Mouse (Mus musculus): Measurements from ENCODE around the gene Rab27a. TPM values are rescaled to one million over a fixed set of nuclear protein-coding genes. Genes with fewer than 3 reads are reported as not detected.
"Not testable (repeated sequence)": the region's sequence is repeated elsewhere in the genome, so short reads cannot be mapped to it uniquely, and the experiment has no call there.

Rab27a gene
- polyA plus RNA-seq, 1 experiment from 2014 or later: 1.2 TPM

DNA sequence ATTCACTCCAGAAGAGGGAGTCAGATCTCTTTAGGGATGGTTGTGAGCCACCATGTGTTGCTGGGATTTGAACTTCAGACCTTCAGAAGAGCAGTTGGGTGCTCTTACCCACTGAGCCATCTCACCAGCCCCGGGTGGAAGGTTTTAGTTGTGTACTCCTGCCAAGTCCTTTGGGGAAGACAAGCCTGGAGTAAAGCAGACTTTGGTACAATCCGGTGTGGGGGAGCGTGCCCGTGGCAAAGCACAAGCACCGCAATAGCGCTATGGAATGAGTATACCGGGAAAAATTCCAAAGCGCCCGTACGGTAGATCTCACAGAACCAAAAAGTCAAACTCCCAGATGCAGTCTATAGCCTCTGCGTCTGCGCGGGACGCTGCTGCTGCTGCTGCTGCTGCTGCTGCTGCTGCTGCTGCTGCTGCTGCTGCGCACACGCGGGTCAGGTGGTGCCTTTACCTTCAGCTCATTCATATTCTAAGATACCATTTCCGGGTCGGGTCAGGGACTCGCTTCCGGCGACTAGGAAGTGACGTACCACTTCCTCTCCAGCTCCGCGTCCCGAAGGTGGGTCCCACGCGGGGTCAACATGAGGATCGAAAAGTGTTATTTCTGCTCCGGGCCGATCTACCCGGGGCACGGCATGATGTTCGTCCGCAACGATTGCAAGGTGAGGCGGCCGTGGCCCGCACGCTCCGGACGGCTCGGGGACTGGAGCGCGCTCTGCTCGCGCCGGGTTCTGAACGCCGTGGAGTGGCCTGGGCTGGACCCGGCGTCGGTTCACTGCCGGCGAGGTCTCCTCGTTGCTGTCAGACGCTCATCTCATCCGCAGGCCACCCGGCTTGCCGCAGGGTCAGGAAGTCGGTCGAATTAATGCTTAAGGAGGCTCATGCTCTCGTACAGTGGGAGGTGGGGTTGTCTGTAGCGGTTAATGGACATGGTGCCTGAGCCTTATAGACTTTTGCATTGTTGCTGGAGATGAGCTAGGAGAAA, 68.6 kb downstream of the Rab27a start, which contains the start of gene Rsl24d1:
TSS of gene Rsl24d1 (plus strand) at position 508 of the 988 bp plus-strand sequence.
- WGBS: 1% methylated on average over 64 of the region's 64 CpGs
- peak within 1 kb of the TSS; percentile 69 for H3K4me2 ChIP-seq (replicated peaks; ENCODE audit: low read depth, low read length)
- peak within 1 kb of the TSS; percentile 83 for H3K4me3 ChIP-seq (ENCODE audit: low read length)
- H3K27ac ChIP-seq (ENCODE audit: low read depth, low read length): peak within 1 kb of the TSS; percentile 27; the same call in 1 of the 2 replicates
- H3K4me1 ChIP-seq (ENCODE audit: control insufficient read depth, insufficient read depth, low read length): peaks cover 6% of the 10 kb centered on the region; the same call in 1 of the 2 replicates
- no peaks in the 10 kb centered on the region for H3K9me3 ChIP-seq (ENCODE audit: control insufficient read depth, low read length)
- H3K36me3 ChIP-seq (ENCODE audit: control insufficient read depth, insufficient read depth, low read length): peaks cover 25% of the 10 kb centered on the region
- H3K27me3 ChIP-seq (ENCODE audit: control insufficient read depth, insufficient read depth, low read length): no peaks in the 10 kb centered on the region
- peak; percentile 97 for ATAC-seq (ENCODE audit: low FRiP score, low TSS enrichment)
- H3K9ac ChIP-seq (ENCODE audit: low read depth, low read length): peak within 1 kb of the TSS; percentile 75

DNA sequence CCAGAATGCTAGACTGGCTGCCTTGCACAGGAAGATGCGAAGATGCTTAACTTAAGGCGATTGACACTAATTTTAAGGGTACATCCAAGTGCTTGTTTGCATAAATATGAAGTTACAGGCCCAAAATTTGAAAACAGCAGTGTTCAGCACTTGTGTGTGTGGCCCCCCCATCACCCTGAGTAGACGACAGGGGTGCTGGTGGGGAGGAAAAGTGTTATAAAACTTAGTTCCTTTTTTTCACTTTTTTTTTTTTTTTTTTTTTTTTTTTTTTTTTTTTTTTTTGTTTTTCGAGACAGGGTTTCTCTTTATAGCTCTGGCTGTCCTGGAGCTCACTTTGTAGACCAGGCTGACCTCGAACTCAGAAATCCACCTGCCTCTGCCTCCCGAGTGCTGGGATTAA, 72.0 kb downstream of the Rab27a start:
- H3K4me1 ChIP-seq (ENCODE audit: control insufficient read depth, insufficient read depth, low read length); ATAC-seq (ENCODE audit: low FRiP score, low TSS enrichment); H3K27ac ChIP-seq (ENCODE audit: low read depth, low read length); H3K27me3 ChIP-seq (ENCODE audit: control insufficient read depth, insufficient read depth, low read length); H3K4me3 ChIP-seq (ENCODE audit: low read length); H3K9me3 ChIP-seq (ENCODE audit: control insufficient read depth, low read length); H3K9ac ChIP-seq (ENCODE audit: low read depth, low read length); H3K4me2 ChIP-seq (replicated peaks; ENCODE audit: low read depth, low read length): not testable (repeated sequence)
- WGBS: 84% methylated on average over 6 of the region's 6 CpGs
- H3K36me3 ChIP-seq (ENCODE audit: control insufficient read depth, insufficient read depth, low read length): peaks cover 50% of the 10 kb centered on the region

DNA sequence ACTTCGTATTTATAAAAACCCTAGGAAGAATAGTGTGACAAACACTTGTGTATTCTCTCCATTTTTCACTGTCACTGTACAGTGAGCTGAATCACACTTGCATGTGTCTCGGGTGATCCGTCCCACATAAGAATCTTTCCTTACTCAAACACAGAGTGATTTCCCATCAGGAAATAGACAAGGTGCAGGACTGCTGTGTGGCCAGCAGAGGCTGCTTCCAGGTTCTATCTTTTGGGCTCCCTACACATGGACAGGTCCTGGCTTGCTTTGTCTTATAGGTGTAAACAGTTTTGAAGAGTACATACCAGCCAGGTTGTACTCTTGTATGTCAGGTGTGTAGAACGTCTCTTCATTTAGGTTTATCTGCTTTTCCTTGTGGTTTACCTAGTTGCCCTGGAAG, 73.4 kb downstream of the Rab27a start:
- Histone ChIP-seq H3K9ac (ENCODE audit: low read depth, low read length) (no peak overlapping the region), H3K4me2 (replicated peaks; ENCODE audit: low read depth, low read length) (no peak overlapping the region), H3K27ac (ENCODE audit: low read depth, low read length) (no peak overlapping the region), H3K36me3 (ENCODE audit: control insufficient read depth, insufficient read depth, low read length) (peaks cover 55% of the 10 kb centered on the region), H3K27me3 (ENCODE audit: control insufficient read depth, insufficient read depth, low read length) (no peaks in the 10 kb centered on the region), H3K4me3 (ENCODE audit: low read length) (no peak overlapping the region), H3K4me1 (ENCODE audit: control insufficient read depth, insufficient read depth, low read length) (peaks cover 6% of the 10 kb centered on the region; the same call in 1 of the 2 replicates), H3K9me3 (ENCODE audit: control insufficient read depth, low read length) (no peaks in the 10 kb centered on the region)
- WGBS: 91% methylated on average over 4 of the region's 4 CpGs
- ATAC-seq (ENCODE audit: low FRiP score, low TSS enrichment): no peak

DNA sequence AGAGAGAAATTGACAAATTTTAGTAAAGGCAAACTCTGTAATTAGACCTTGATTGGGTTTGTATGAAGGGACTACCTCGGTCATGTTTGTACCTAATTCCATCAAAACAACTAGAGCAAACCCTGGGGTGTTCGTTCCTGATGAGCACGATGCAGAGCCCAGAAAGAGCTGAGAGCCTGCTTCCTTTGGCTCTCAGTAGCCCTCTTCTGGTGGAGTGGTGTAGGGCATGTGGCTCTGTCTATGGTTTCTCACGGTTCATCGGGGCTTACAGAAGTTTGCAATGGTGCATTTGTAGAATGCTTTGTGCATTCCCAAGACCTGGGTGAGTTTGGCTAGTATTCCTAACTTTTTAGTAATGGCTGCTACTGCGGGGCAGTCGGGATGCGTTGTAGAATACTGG, 77.1 kb downstream of the Rab27a start:
- no peak overlapping the region for H3K27ac ChIP-seq (ENCODE audit: low read depth, low read length)
- H3K4me3 ChIP-seq (ENCODE audit: low read length): no peak overlapping the region
- H3K4me2 ChIP-seq (replicated peaks; ENCODE audit: low read depth, low read length): no peak overlapping the region
- 77% methylated on average over 8 of the region's 8 CpGs for WGBS
- peaks cover 77% of the 10 kb centered on the region for H3K36me3 ChIP-seq (ENCODE audit: control insufficient read depth, insufficient read depth, low read length)
- no peaks in the 10 kb centered on the region for H3K9me3 ChIP-seq (ENCODE audit: control insufficient read depth, low read length)
- no peak for ATAC-seq (ENCODE audit: low FRiP score, low TSS enrichment)
- no peaks in the 10 kb centered on the region for H3K27me3 ChIP-seq (ENCODE audit: control insufficient read depth, insufficient read depth, low read length)
- H3K9ac ChIP-seq (ENCODE audit: low read depth, low read length): no peak overlapping the region
- no peaks in the 10 kb centered on the region for H3K4me1 ChIP-seq (ENCODE audit: control insufficient read depth, insufficient read depth, low read length)

DNA sequence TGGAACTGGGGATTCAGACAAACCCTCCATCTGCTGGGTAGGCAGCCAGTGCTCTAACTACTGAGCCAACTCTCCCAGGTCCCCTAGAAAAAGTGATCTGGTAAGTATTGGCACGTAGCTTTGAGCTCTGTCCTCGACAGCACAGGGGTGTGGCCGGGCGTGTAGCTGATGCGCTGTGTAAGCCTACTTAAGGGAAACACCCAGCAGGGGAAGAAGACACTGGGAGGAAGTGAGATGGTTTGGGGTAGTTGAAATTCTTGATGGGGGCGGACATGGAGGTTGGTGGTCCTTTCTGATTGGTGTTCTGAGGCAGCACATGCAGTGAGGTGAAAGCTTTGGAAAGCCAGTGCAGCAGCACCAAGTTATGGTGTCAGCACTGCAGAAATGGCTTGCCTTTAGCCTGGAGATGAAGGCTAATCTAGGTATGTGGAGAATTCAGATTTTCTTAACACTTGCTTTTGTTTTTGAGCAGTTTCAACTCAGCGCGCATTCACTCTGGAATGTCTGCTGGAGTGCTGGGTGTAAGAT, 80.5 kb downstream of the Rab27a start:
- ATAC-seq (ENCODE audit: low FRiP score, low TSS enrichment): no peak
- no peak overlapping the region for H3K9ac ChIP-seq (ENCODE audit: low read depth, low read length)
- H3K4me1 ChIP-seq (ENCODE audit: control insufficient read depth, insufficient read depth, low read length): no peaks in the 10 kb centered on the region
- H3K27ac ChIP-seq (ENCODE audit: low read depth, low read length): no peak overlapping the region
- H3K4me2 ChIP-seq (replicated peaks; ENCODE audit: low read depth, low read length): no peak overlapping the region
- peaks cover 82% of the 10 kb centered on the region for H3K36me3 ChIP-seq (ENCODE audit: control insufficient read depth, insufficient read depth, low read length)
- no peak overlapping the region for H3K4me3 ChIP-seq (ENCODE audit: low read length)
- H3K27me3 ChIP-seq (ENCODE audit: control insufficient read depth, insufficient read depth, low read length): no peaks in the 10 kb centered on the region
- no peaks in the 10 kb centered on the region for H3K9me3 ChIP-seq (ENCODE audit: control insufficient read depth, low read length)
- 92% methylated on average over 8 of the region's 8 CpGs for WGBS

DNA sequence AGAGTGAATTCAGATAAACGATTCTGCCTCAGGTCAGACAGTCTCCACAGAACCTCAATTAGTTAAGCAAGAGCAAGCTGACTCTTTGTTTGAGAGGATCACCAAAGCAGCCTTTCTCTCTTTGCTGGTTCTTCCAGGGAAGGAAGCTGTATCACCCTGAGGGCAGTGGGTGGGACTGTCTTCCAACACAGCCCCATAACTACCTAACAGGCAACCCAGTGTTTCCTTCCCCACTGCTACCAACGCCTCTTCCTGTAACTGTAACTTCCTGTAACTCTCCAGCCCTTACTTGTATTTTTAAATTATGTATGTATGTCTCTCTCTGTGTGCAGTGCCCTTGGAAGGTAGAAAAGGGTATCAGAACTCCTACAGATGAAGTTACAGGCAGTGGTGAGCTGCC, 82.8 kb downstream of the Rab27a start:
- ATAC-seq (ENCODE audit: low FRiP score, low TSS enrichment): no peak
- Histone ChIP-seq H3K9me3 (ENCODE audit: control insufficient read depth, low read length) (no peaks in the 10 kb centered on the region), H3K4me3 (ENCODE audit: low read length) (no peak overlapping the region), H3K36me3 (ENCODE audit: control insufficient read depth, insufficient read depth, low read length) (peaks cover 61% of the 10 kb centered on the region), H3K4me1 (ENCODE audit: control insufficient read depth, insufficient read depth, low read length) (no peaks in the 10 kb centered on the region), H3K9ac (ENCODE audit: low read depth, low read length) (no peak overlapping the region), H3K27ac (ENCODE audit: low read depth, low read length) (no peak overlapping the region), H3K4me2 (replicated peaks; ENCODE audit: low read depth, low read length) (no peak overlapping the region), H3K27me3 (ENCODE audit: control insufficient read depth, insufficient read depth, low read length) (no peaks in the 10 kb centered on the region)
- WGBS: 87% methylated on average over 2 of the region's 2 CpGs

DNA sequence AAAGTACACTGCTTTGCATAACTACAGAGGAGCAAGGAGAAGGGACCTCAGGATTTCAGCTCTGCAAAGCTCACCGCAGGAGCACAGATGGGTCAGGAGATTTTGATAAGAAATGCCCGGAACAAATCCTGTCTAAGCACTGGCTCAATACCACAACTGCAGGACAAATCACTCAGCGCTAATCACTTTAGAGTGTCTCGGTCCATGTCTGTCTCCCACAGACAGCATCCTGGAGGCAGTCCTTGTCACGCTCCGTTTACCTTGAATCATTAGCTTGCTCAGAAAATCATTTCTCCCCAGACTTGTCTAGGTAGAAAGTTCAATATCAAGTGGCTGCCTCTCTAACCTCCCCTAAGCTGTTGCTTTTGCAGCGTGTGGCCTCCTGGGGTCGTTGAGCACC, 85.2 kb downstream of the Rab27a start:
- Histone ChIP-seq H3K4me2 (replicated peaks; ENCODE audit: low read depth, low read length) (no peak overlapping the region), H3K4me3 (ENCODE audit: low read length) (no peak overlapping the region), H3K36me3 (ENCODE audit: control insufficient read depth, insufficient read depth, low read length) (peaks cover 45% of the 10 kb centered on the region), H3K27me3 (ENCODE audit: control insufficient read depth, insufficient read depth, low read length) (no peaks in the 10 kb centered on the region), H3K27ac (ENCODE audit: low read depth, low read length) (no peak overlapping the region), H3K9me3 (ENCODE audit: control insufficient read depth, low read length) (no peaks in the 10 kb centered on the region), H3K9ac (ENCODE audit: low read depth, low read length) (no peak overlapping the region), H3K4me1 (ENCODE audit: control insufficient read depth, insufficient read depth, low read length) (no peaks in the 10 kb centered on the region)
- ATAC-seq (ENCODE audit: low FRiP score, low TSS enrichment): peak; percentile 68
- WGBS: 65% methylated on average over 8 of the region's 8 CpGs

DNA sequence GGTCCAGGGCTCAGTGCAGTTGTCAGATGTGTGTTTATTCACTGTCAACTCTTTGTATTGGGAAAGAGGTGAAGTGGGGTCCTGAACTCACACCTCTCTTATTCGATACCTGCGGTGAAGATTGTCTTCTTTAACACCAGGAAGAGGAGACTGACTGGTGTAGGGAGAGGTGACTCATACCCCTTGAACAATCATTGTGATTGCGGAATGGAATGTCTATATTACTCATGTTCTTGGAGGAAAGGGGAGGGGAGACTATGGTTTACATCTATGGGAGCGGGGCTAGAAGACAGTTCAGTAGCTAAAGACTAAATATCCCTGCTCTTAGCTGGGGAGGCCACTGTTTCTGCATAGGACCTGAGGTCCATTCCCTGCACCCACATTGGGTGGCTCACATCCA, 85.9 kb downstream of the Rab27a start:
- Histone ChIP-seq H3K36me3 (ENCODE audit: control insufficient read depth, insufficient read depth, low read length) (peaks cover 39% of the 10 kb centered on the region), H3K4me3 (ENCODE audit: low read length) (no peak overlapping the region), H3K9ac (ENCODE audit: low read depth, low read length) (no peak overlapping the region), H3K27me3 (ENCODE audit: control insufficient read depth, insufficient read depth, low read length) (no peaks in the 10 kb centered on the region), H3K4me1 (ENCODE audit: control insufficient read depth, insufficient read depth, low read length) (no peaks in the 10 kb centered on the region), H3K9me3 (ENCODE audit: control insufficient read depth, low read length) (no peaks in the 10 kb centered on the region), H3K4me2 (replicated peaks; ENCODE audit: low read depth, low read length) (no peak overlapping the region), H3K27ac (ENCODE audit: low read depth, low read length) (no peak overlapping the region)
- no peak for ATAC-seq (ENCODE audit: low FRiP score, low TSS enrichment)
- WGBS: 88% methylated on average over 4 of the region's 4 CpGs

DNA sequence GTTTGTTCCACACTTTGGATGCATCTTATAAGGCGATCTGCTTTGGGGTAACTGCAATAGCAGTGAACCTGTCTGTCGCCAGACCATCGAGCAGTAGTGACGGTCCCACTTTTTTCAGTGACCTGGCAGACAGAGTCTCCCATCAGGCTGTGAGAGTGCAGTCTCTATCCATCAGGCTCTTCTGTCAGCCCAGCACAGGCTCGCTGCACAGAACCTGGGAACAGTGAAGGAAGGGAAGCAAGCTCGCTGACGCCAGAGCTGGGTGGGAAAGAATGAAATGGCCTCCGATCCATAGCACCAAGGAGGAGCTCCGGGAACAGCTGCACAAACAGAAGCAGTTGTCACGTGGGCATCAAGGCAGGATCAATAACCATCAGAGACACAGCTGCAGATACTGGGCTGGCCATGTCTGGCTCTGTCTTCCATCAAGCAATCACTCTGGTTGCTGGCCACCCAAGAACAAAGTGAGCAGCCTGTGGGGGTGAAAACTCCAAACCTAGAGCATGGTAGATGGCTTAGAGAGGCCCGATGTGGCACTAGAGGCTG, 92.8 kb downstream of the Rab27a start:
- H3K27ac ChIP-seq (ENCODE audit: low read depth, low read length): no peak overlapping the region
- no peak overlapping the region for H3K9ac ChIP-seq (ENCODE audit: low read depth, low read length)
- H3K4me1 ChIP-seq (ENCODE audit: control insufficient read depth, insufficient read depth, low read length): no peaks in the 10 kb centered on the region
- H3K9me3 ChIP-seq (ENCODE audit: control insufficient read depth, low read length): peaks cover 3% of the 10 kb centered on the region; the same call in 1 of the 2 replicates
- ATAC-seq (ENCODE audit: low FRiP score, low TSS enrichment): peak; percentile 52; the same call in 1 of the 2 replicates
- 45% methylated on average over 11 of the region's 11 CpGs for WGBS
- H3K4me3 ChIP-seq (ENCODE audit: low read length): no peak overlapping the region
- H3K36me3 ChIP-seq (ENCODE audit: control insufficient read depth, insufficient read depth, low read length): no peaks in the 10 kb centered on the region
- H3K27me3 ChIP-seq (ENCODE audit: control insufficient read depth, insufficient read depth, low read length): no peaks in the 10 kb centered on the region
- no peak overlapping the region for H3K4me2 ChIP-seq (replicated peaks; ENCODE audit: low read depth, low read length)

All from kidney, embryonic 14.5 days (tissue).